Mouse (Mus musculus): Measurements from ENCODE around the gene Asphd1. TPM values are rescaled to one million over a fixed set of nuclear protein-coding genes. Genes with fewer than 3 reads are reported as not detected.
"Not testable (repeated sequence)": the region's sequence is repeated elsewhere in the genome, so short reads cannot be mapped to it uniquely, and the experiment has no call there.

Gene Asphd1
- polyA plus RNA-seq, 1 experiment from 2014 or later = 2.8 TPM

GRCm38 (mm10) chr7:126919973-126920372 is 29.4 kb downstream of the Asphd1 start:
- H3K9ac ChIP-seq = no peak overlapping the region
- no peak overlapping the region for H3K27ac ChIP-seq
- no peaks in the 10 kb centered on the region for H3K9me3 ChIP-seq
- peaks cover 16% of the 10 kb centered on the region for H3K4me1 ChIP-seq
- no peak overlapping the region for H3K4me3 ChIP-seq
- 89% methylated on average over 4 of the region's 4 CpGs for WGBS
- H3K4me2 ChIP-seq (replicated peaks) = no peak overlapping the region
- no peaks in the 10 kb centered on the region for H3K27me3 ChIP-seq (replicated peaks)
- ATAC-seq (ENCODE audit: low FRiP score, low read depth) = no peak
- no peaks in the 10 kb centered on the region for H3K36me3 ChIP-seq

- peaks cover 16% of the 10 kb centered on the region for H3K4me1 ChIP-seq
- not testable (repeated sequence) for H3K4me3 ChIP-seq; H3K9me3 ChIP-seq; H3K9ac ChIP-seq; H3K4me2 ChIP-seq (replicated peaks); ATAC-seq (ENCODE audit: low FRiP score, low read depth); H3K27ac ChIP-seq; H3K36me3 ChIP-seq; H3K27me3 ChIP-seq (replicated peaks)
- WGBS = 23% methylated on average over 4 of the region's 4 CpGs
Measured at GRCm38 (mm10) chr7:126918356-126918755, 31.0 kb downstream of the Asphd1 start.

- ATAC-seq (ENCODE audit: low FRiP score, low read depth) = no peak
- no peak overlapping the region for H3K27ac ChIP-seq
- H3K27me3 ChIP-seq (replicated peaks) = no peaks in the 10 kb centered on the region
- no peak overlapping the region for H3K4me2 ChIP-seq (replicated peaks)
- 94% methylated on average over 3 of the region's 3 CpGs for WGBS
- no peaks in the 10 kb centered on the region for H3K9me3 ChIP-seq
- H3K36me3 ChIP-seq = no peaks in the 10 kb centered on the region
- no peak overlapping the region for H3K4me3 ChIP-seq
- H3K4me1 ChIP-seq = no peaks in the 10 kb centered on the region
- H3K9ac ChIP-seq = no peak overlapping the region
Measured at GRCm38 (mm10) chr7:126914844-126915243, 34.5 kb downstream of the Asphd1 start.

GRCm38 (mm10) chr7:126905590-126905989 is 43.8 kb downstream of the Asphd1 start:
- H3K9me3 ChIP-seq = no peaks in the 10 kb centered on the region
- H3K4me2 ChIP-seq (replicated peaks) = no peak overlapping the region
- H3K9ac ChIP-seq = no peak overlapping the region
- H3K4me3 ChIP-seq = no peak overlapping the region
- H3K27me3 ChIP-seq (replicated peaks) = no peaks in the 10 kb centered on the region
- H3K36me3 ChIP-seq = no peaks in the 10 kb centered on the region
- ATAC-seq (ENCODE audit: low FRiP score, low read depth) = no peak
- WGBS = 91% methylated on average over 3 of the region's 3 CpGs
- H3K27ac ChIP-seq = no peak overlapping the region
- no peaks in the 10 kb centered on the region for H3K4me1 ChIP-seq

GRCm38 (mm10) chr7:126899781-126900180 is 49.6 kb downstream of the Asphd1 start:
- WGBS = 96% methylated on average over 8 of the region's 9 CpGs
- H3K36me3 ChIP-seq; H3K27ac ChIP-seq; H3K9ac ChIP-seq; H3K4me2 ChIP-seq (replicated peaks); H3K4me3 ChIP-seq; ATAC-seq (ENCODE audit: low FRiP score, low read depth); H3K27me3 ChIP-seq (replicated peaks); H3K9me3 ChIP-seq: not testable (repeated sequence)
- peaks cover 14% of the 10 kb centered on the region for H3K4me1 ChIP-seq

- no peaks in the 10 kb centered on the region for H3K27me3 ChIP-seq (replicated peaks)
- H3K4me1 ChIP-seq = peaks cover 14% of the 10 kb centered on the region
- H3K9me3 ChIP-seq = no peaks in the 10 kb centered on the region
- peak overlapping the region; percentile 78 for H3K4me2 ChIP-seq (replicated peaks)
- H3K4me3 ChIP-seq = peak overlapping the region; percentile 59
- peak; percentile 91 for ATAC-seq (ENCODE audit: low FRiP score, low read depth)
- WGBS = 12% methylated on average over 37 of the region's 37 CpGs
- H3K9ac ChIP-seq = peak overlapping the region; percentile 76
- H3K36me3 ChIP-seq = no peaks in the 10 kb centered on the region
- 0 out of 2 replicates have a peak overlapping the region, but pooled peaks have one; percentile 42 for H3K27ac ChIP-seq
Measured at GRCm38 (mm10) chr7:126898102-126898990, 51.0 kb downstream of the Asphd1 start.

- H3K4me2 ChIP-seq (replicated peaks) = peak overlapping the region; percentile 78
- ATAC-seq (ENCODE audit: low FRiP score, low read depth) = peak; percentile 88
- no peaks in the 10 kb centered on the region for H3K9me3 ChIP-seq
- 27% methylated on average over 16 of the region's 16 CpGs for WGBS
- peak overlapping the region; percentile 59 for H3K4me3 ChIP-seq
- H3K9ac ChIP-seq = peak overlapping the region; percentile 76
- 0 out of 2 replicates have a peak overlapping the region, but pooled peaks have one; percentile 42 for H3K27ac ChIP-seq
- no peaks in the 10 kb centered on the region for H3K27me3 ChIP-seq (replicated peaks)
- H3K36me3 ChIP-seq = no peaks in the 10 kb centered on the region
- peaks cover 14% of the 10 kb centered on the region for H3K4me1 ChIP-seq
Measured at GRCm38 (mm10) chr7:126897390-126898101, 51.8 kb downstream of the Asphd1 start.

- H3K4me3 ChIP-seq = no peak overlapping the region
- H3K36me3 ChIP-seq = no peaks in the 10 kb centered on the region
- H3K27me3 ChIP-seq (replicated peaks) = no peaks in the 10 kb centered on the region
- peaks cover 14% of the 10 kb centered on the region for H3K4me1 ChIP-seq
- H3K9me3 ChIP-seq = no peaks in the 10 kb centered on the region
- WGBS = 85% methylated on average over 5 of the region's 5 CpGs
- H3K9ac ChIP-seq = no peak overlapping the region
- no peak overlapping the region for H3K27ac ChIP-seq
- ATAC-seq (ENCODE audit: low FRiP score, low read depth) = no peak
- 0 out of 2 replicates have a peak overlapping the region, but pooled peaks have one; percentile 78 for H3K4me2 ChIP-seq (replicated peaks)
Measured at GRCm38 (mm10) chr7:126896912-126897311, 52.5 kb downstream of the Asphd1 start.

Other genes with a start within 250 kb of the Asphd1 start
- 70.5 and 71.5 TPM in 2 replicates for gene Coro1a, start 241.8 kb downstream of the Asphd1 start, polyA plus RNA-seq (2016; fragmentation: Nextera tagmentation; extraction: Ambion mirVana)
- gene Mapk3, start 190.0 kb downstream of the Asphd1 start, polyA plus RNA-seq (2016; fragmentation: Nextera tagmentation; extraction: Ambion mirVana) = 79.0 and 79.6 TPM in 2 replicates
- gene Gdpd3, start 183.2 kb downstream of the Asphd1 start, polyA plus RNA-seq (2016; fragmentation: Nextera tagmentation; extraction: Ambion mirVana) = 1.3 and 2.0 TPM in 2 replicates
- gene Ypel3, start 172.6 kb downstream of the Asphd1 start, polyA plus RNA-seq (2016; fragmentation: Nextera tagmentation; extraction: Ambion mirVana) = 160 and 169 TPM in 2 replicates
- gene Tbx6, start 168.1 kb downstream of the Asphd1 start, polyA plus RNA-seq (2016; fragmentation: Nextera tagmentation; extraction: Ambion mirVana) = 0.68 and 0.72 TPM in 2 replicates
- 293 and 310 TPM in 2 replicates for gene Ppp4c, start 157.1 kb downstream of the Asphd1 start, polyA plus RNA-seq (2016; fragmentation: Nextera tagmentation; extraction: Ambion mirVana)
- 21.4 and 25.8 TPM in 2 replicates for gene Fam57b, start 151.9 kb downstream of the Asphd1 start, polyA plus RNA-seq (2016; fragmentation: Nextera tagmentation; extraction: Ambion mirVana)
- gene 4930451I11Rik, start 117.9 kb downstream of the Asphd1 start, polyA plus RNA-seq (2016; fragmentation: Nextera tagmentation; extraction: Ambion mirVana) = not detected in 2 replicates
- gene Doc2a, start 102.2 kb downstream of the Asphd1 start, polyA plus RNA-seq (2016; fragmentation: Nextera tagmentation; extraction: Ambion mirVana) = 6.2 and 9.1 TPM in 2 replicates
- 29.1 and 33.5 TPM in 2 replicates for gene Hirip3, start 87.6 kb downstream of the Asphd1 start, polyA plus RNA-seq (2016; fragmentation: Nextera tagmentation; extraction: Ambion mirVana)
- 86.4 and 88.0 TPM in 2 replicates for gene Ino80e, start 87.2 kb downstream of the Asphd1 start, polyA plus RNA-seq (2016; fragmentation: Nextera tagmentation; extraction: Ambion mirVana)
- 57.5 and 59.1 TPM in 2 replicates for gene Taok2, start 64.9 kb downstream of the Asphd1 start, polyA plus RNA-seq (2016; fragmentation: Nextera tagmentation; extraction: Ambion mirVana)
- gene Tmem219, start 26.7 kb downstream of the Asphd1 start, polyA plus RNA-seq (2016; fragmentation: Nextera tagmentation; extraction: Ambion mirVana) = 21.7 and 22.0 TPM in 2 replicates
- gene Kctd13, start 20.7 kb downstream of the Asphd1 start, polyA plus RNA-seq (2016; fragmentation: Nextera tagmentation; extraction: Ambion mirVana) = 62.1 and 62.8 TPM in 2 replicates
- 17.7 and 20.0 TPM in 2 replicates for gene Sez6l2, start 981 bp upstream of the Asphd1 start, polyA plus RNA-seq (2016; fragmentation: Nextera tagmentation; extraction: Ambion mirVana)
- 101 and 103 TPM in 2 replicates for gene Cdipt, start 26.3 kb upstream of the Asphd1 start, polyA plus RNA-seq (2016; fragmentation: Nextera tagmentation; extraction: Ambion mirVana)
- gene Cdiptos, start 26.5 kb upstream of the Asphd1 start, polyA plus RNA-seq (2016; fragmentation: Nextera tagmentation; extraction: Ambion mirVana) = 1.1 and 1.4 TPM in 2 replicates
- 5.9 and 6.6 TPM in 2 replicates for gene Mvp, start 65.0 kb upstream of the Asphd1 start, polyA plus RNA-seq (2016; fragmentation: Nextera tagmentation; extraction: Ambion mirVana)
- not detected in 2 replicates for gene Pagr1b, start 66.9 kb upstream of the Asphd1 start, polyA plus RNA-seq (2016; fragmentation: Nextera tagmentation; extraction: Ambion mirVana)
- gene Pagr1a, start 67.8 kb upstream of the Asphd1 start, polyA plus RNA-seq (2016; fragmentation: Nextera tagmentation; extraction: Ambion mirVana) = 63.1 and 80.4 TPM in 2 replicates
- 46.4 and 66.2 TPM in 2 replicates for gene Gm42742, start 71.5 kb upstream of the Asphd1 start, polyA plus RNA-seq (2016; fragmentation: Nextera tagmentation; extraction: Ambion mirVana)
- 5.3 and 6.2 TPM in 2 replicates for gene Prrt2, start 71.6 kb upstream of the Asphd1 start, polyA plus RNA-seq (2016; fragmentation: Nextera tagmentation; extraction: Ambion mirVana)
- gene Maz, start 77.5 kb upstream of the Asphd1 start, polyA plus RNA-seq (2016; fragmentation: Nextera tagmentation; extraction: Ambion mirVana) = 134 TPM in 2 replicates
- 90.8 and 93.0 TPM in 2 replicates for gene Kif22, start 92.9 kb upstream of the Asphd1 start, polyA plus RNA-seq (2016; fragmentation: Nextera tagmentation; extraction: Ambion mirVana)
- not detected in 2 replicates for gene Zg16, start 137.7 kb upstream of the Asphd1 start, polyA plus RNA-seq (2016; fragmentation: Nextera tagmentation; extraction: Ambion mirVana)
- gene AI467606, start 141.8 kb upstream of the Asphd1 start, polyA plus RNA-seq (2016; fragmentation: Nextera tagmentation; extraction: Ambion mirVana) = 0.88 and 1.2 TPM in 2 replicates
- gene Qprt, start 172.6 kb upstream of the Asphd1 start, polyA plus RNA-seq (2016; fragmentation: Nextera tagmentation; extraction: Ambion mirVana) = 1.2 and 2.1 TPM in 2 replicates
- 0.15 and 0.34 TPM in 2 replicates for gene Spn, start 188.2 kb upstream of the Asphd1 start, polyA plus RNA-seq (2016; fragmentation: Nextera tagmentation; extraction: Ambion mirVana)
- gene Cd2bp2, start 246.5 kb upstream of the Asphd1 start, polyA plus RNA-seq (2016; fragmentation: Nextera tagmentation; extraction: Ambion mirVana) = 86.4 and 97.3 TPM in 2 replicates